Comparison of ENCODE assay signal across 17 mouse cellular contexts in the genomic region with DNA sequence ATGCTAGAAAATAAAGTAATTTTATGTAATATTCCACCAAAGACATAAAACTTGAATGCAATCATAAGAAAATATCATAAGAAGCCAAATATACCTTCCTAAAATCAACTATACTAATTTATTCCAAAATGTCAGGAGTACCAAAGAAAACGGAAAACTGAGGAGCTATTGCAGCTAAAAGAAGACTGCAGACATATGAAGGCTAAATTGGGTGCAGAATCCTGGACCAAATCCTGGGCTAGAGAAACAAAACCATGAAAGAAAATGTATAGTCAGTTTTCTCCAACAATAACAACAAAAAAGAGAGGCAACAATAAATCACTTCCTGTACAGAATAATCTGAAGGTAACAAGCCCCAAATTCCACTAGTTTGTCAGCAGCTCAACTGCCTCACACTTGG.
"Had no signal": no experiment of that assay in that cellular context is flagged by ENCODE, and none has a peak within 500 bp of the region (broad histone marks: within the 10 kb centered on the region; RNA-seq: fewer than 3 reads in every experiment).

No protein-coding gene starts in this region.

- DNase-seq: left cerebral cortex, postnatal 4 days; liver; liver, embryonic 13.5 days; liver, postnatal 0 days; lung, adult 18-20 months; lung, adult 2 months; lung, embryonic 14.5 days; lung, postnatal 10 days; lung, postnatal 14 days; lung, postnatal 36 days; lung, postnatal 4 days; midbrain, embryonic 14.5 days had no signal

- ATAC-seq: liver, embryonic 12.5 days; liver, postnatal 0 days; lung, postnatal 0 days; midbrain, embryonic 13.5 days; midbrain, embryonic 15.5 days; midbrain, embryonic 16.5 days had no signal
